Mouse (Mus musculus): ENCODE data around the gene Fam181a. TPM values are rescaled to one million over a fixed set of nuclear protein-coding genes. Genes with fewer than 3 reads are reported as not detected.

The Fam181a gene
- polyA plus RNA-seq, 1 experiment, result not detected

DNA sequence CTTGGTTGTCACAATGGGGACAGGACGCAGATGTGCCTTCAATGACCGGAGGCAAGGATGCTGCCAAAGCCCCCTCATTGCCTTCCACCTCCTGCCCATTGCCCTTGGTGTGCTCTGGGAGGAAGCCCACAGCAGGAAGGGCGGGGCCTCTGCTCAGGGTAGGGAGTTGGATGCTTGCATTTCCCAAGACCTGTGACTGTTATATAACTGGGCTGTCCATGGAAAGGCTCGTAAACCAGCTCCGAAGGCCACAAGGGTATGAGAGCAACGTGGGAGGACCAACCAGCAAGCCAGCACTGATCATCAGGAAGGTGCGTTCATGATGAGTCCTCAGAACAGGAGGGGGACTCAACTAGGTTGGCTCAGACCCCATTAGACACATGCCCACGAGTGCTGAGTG is 50.0 kb downstream of the Fam181a start:
- Histone ChIP-seq H3K9ac (ENCODE audit: low read depth, poor library complexity, severe bottlenecking) (no peak overlapping the region), H3K4me3 (ENCODE audit: low read depth, low read length) (no peak overlapping the region), H3K4me1 (ENCODE audit: control insufficient read depth, insufficient read depth, low read length) (no peaks in the 10 kb centered on the region), H3K27me3 (ENCODE audit: control insufficient read depth, insufficient read depth, low read length, poor library complexity, severe bottlenecking) (no peaks in the 10 kb centered on the region), H3K27ac (ENCODE audit: insufficient read depth, low read length) (no peak overlapping the region), H3K9me3 (replicated peaks; ENCODE audit: control insufficient read depth, insufficient read depth, low read length, poor library complexity, severe bottlenecking) (no peaks in the 10 kb centered on the region), H3K36me3 (ENCODE audit: control insufficient read depth, insufficient read depth, low read length, poor library complexity, severe bottlenecking) (no peaks in the 10 kb centered on the region)
- TF ChIP-seq POLR2A (IDR thresholded peaks at IDR 0.05; ENCODE audit: insufficient read depth, low read length) (no peak), EP300 (IDR thresholded peaks at IDR 0.05; ENCODE audit: insufficient read depth, low read depth, low read length) (no peak), CTCF (IDR thresholded peaks at IDR 0.05; ENCODE audit: low read depth, low read length) (no peak)

DNA sequence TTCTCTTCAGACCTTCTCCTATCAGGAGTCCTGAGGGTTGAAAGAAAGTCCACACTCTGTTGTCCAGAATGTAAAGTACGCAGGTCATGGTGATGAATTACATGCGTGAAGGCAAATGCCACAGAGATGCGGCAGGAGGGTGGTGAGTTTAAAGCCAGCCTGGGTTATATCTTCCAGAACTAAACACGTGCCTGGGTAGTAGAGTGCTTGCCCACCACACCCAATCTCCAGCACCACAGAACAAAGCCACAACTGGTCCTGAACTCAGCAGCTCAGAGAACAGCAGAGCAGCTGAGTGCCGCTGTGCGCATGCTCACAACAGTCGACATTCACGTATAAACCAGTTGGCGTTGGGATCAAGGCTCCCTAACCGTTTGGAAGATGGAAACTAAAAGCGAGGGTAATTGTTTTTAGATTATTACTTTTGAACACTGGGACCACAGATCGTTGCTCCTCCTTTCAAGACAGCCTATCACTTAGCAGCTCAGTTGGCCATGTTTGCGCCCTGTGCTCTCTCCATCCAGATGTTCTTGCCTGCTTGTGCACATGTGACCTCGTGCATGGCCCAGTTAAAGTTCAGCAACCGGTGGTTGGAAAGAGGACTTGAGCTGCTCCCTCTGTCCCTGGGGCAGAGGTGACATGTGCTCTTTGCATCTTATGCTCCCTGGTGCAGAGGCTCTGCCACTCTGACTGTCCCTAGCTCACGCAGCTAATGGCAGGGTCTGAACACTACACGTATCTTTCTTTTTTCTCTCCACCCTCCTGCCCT is 50.9 kb downstream of the Fam181a start:
- no peak overlapping the region for H3K4me3 ChIP-seq (ENCODE audit: low read depth, low read length)
- no peaks in the 10 kb centered on the region for H3K4me1 ChIP-seq (ENCODE audit: control insufficient read depth, insufficient read depth, low read length)
- H3K36me3 ChIP-seq (ENCODE audit: control insufficient read depth, insufficient read depth, low read length, poor library complexity, severe bottlenecking), result no peaks in the 10 kb centered on the region
- TF ChIP-seq EP300 (IDR thresholded peaks at IDR 0.05; ENCODE audit: insufficient read depth, low read depth, low read length), result no peak
- no peak for TF ChIP-seq CTCF (IDR thresholded peaks at IDR 0.05; ENCODE audit: low read depth, low read length)
- no peak for TF ChIP-seq POLR2A (IDR thresholded peaks at IDR 0.05; ENCODE audit: insufficient read depth, low read length)
- no peaks in the 10 kb centered on the region for H3K27me3 ChIP-seq (ENCODE audit: control insufficient read depth, insufficient read depth, low read length, poor library complexity, severe bottlenecking)
- H3K9ac ChIP-seq (ENCODE audit: low read depth, poor library complexity, severe bottlenecking), result no peak overlapping the region
- H3K9me3 ChIP-seq (replicated peaks; ENCODE audit: control insufficient read depth, insufficient read depth, low read length, poor library complexity, severe bottlenecking), result no peaks in the 10 kb centered on the region
- H3K27ac ChIP-seq (ENCODE audit: insufficient read depth, low read length), result no peak overlapping the region

DNA sequence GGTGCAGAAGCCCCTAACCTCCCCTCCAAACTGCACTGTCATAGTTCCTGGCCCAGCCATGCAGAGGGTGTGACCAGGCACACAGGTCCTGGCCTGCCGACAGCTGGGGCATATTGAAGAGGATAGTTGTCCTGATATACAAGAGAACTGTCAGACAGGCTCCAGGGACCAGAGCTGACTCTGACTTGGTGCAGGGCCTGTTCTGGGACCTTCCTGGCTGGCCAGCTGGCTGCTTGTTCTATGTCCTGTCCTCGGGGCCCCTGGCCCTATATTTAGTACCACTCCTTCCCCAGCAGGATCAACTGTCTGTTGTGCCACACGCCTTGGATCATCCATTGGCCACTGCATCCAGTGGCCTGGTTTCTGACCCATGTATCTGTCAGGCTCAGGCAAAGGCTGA is 51.6 kb downstream of the Fam181a start:
- Histone ChIP-seq H3K4me3 (ENCODE audit: low read depth, low read length) (no peak overlapping the region), H3K4me1 (ENCODE audit: control insufficient read depth, insufficient read depth, low read length) (no peaks in the 10 kb centered on the region), H3K27ac (ENCODE audit: insufficient read depth, low read length) (no peak overlapping the region), H3K9ac (ENCODE audit: low read depth, poor library complexity, severe bottlenecking) (no peak overlapping the region), H3K9me3 (replicated peaks; ENCODE audit: control insufficient read depth, insufficient read depth, low read length, poor library complexity, severe bottlenecking) (no peaks in the 10 kb centered on the region), H3K27me3 (ENCODE audit: control insufficient read depth, insufficient read depth, low read length, poor library complexity, severe bottlenecking) (no peaks in the 10 kb centered on the region), H3K36me3 (ENCODE audit: control insufficient read depth, insufficient read depth, low read length, poor library complexity, severe bottlenecking) (no peaks in the 10 kb centered on the region)
- TF ChIP-seq POLR2A (IDR thresholded peaks at IDR 0.05; ENCODE audit: insufficient read depth, low read length) (no peak), EP300 (IDR thresholded peaks at IDR 0.05; ENCODE audit: insufficient read depth, low read depth, low read length) (no peak), CTCF (IDR thresholded peaks at IDR 0.05; ENCODE audit: low read depth, low read length) (no peak)

Other genes starting within 250 kb of the Fam181a start
- gene Prima1, start 68.8 kb upstream of the Fam181a start, polyA plus RNA-seq (2011; ENCODE audit: insufficient read depth, insufficient read length, low read depth, missing spikeins), result not detected in 2 replicates
- not detected in 2 replicates for gene Asb2, start 45.0 kb downstream of the Fam181a start, polyA plus RNA-seq (2011; ENCODE audit: insufficient read depth, insufficient read length, low read depth, missing spikeins)
- gene Otub2, start 77.7 kb downstream of the Fam181a start, polyA plus RNA-seq (2011; ENCODE audit: insufficient read depth, insufficient read length, low read depth, missing spikeins), result 5.5 and 6.3 TPM in 2 replicates
- 0.67 and 1.8 TPM in 2 replicates for gene 9330161L09Rik, start 96.8 kb downstream of the Fam181a start, polyA plus RNA-seq (2011; ENCODE audit: insufficient read depth, insufficient read length, low read depth, missing spikeins)
- gene Ddx24, start 114.9 kb downstream of the Fam181a start, polyA plus RNA-seq (2011; ENCODE audit: insufficient read depth, insufficient read length, low read depth, missing spikeins), result 83.6 and 86.5 TPM in 2 replicates
- gene Ifi27, start 123.2 kb downstream of the Fam181a start, polyA plus RNA-seq (2011; ENCODE audit: insufficient read depth, insufficient read length, low read depth, missing spikeins), result 2.1 and 3.1 TPM in 2 replicates
- gene Ifi27l2a, start 132.7 kb downstream of the Fam181a start, polyA plus RNA-seq (2011; ENCODE audit: insufficient read depth, insufficient read length, low read depth, missing spikeins), result 5.0 and 9.6 TPM in 2 replicates
- gene Ifi27l2b, start 146.2 kb downstream of the Fam181a start, polyA plus RNA-seq (2011; ENCODE audit: insufficient read depth, insufficient read length, low read depth, missing spikeins), result not detected in 2 replicates
- 20.8 and 25.7 TPM in 2 replicates for gene Ppp4r4, start 221.3 kb downstream of the Fam181a start, polyA plus RNA-seq (2011; ENCODE audit: insufficient read depth, insufficient read length, low read depth, missing spikeins)